Mouse (Mus musculus): Measurements from ENCODE around the gene Gm3646.

DNA sequence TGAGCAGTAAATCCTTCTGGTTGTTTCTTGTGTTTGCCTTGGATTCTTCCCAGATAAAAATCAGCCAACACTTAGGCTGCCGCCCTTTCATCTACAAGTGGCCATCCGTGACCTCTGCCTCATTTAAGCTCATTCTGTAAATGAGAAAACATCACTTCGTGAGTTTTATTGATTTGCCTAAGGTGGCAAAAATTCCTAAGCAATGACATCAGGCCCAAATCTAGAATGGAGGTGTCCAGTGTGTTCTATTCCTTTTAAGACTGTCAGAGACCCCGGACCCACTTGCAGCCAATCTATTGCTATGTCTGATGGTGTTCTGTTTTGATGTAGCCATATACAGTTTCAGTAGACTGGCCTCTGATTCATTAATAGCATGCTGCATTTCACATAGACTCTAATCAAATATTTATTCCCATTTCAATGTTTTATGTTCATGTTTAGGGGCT, 26.5 kb upstream of the Gm3646 start:
- TF ChIP-seq CTCF (IDR thresholded peaks at IDR 0.05; ENCODE audit: insufficient read depth, low read length): no peak
- TF ChIP-seq POLR2A (IDR thresholded peaks at IDR 0.05; ENCODE audit: borderline replicate concordance, extremely low read depth, low read depth, low read length): no peak
